Mouse (Mus musculus) ES-Bruce4 (cell line): ENCODE results near the gene Cdc42bpb. TPM values are rescaled to one million over a fixed set of nuclear protein-coding genes. Genes with fewer than 3 reads are reported as not detected.
A peak's percentile ranks its signal among the peaks of the same experiment; 100 is the strongest.

Experiments used
- H3K27ac ChIP-seq: 2 replicates; pipeline ENCODE4 v1.5.1; 2012; ENCODE audit warnings: low read length, inconsistent platforms; ENCODE audit not compliant: insufficient read depth
- H3K27me3 ChIP-seq: 2 replicates; pipeline ENCODE4 v1.6.1; 2012; ENCODE audit warnings: mild to moderate bottlenecking, low read length, inconsistent platforms; ENCODE audit not compliant: control insufficient read depth, poor library complexity, insufficient read depth, severe bottlenecking
- H3K36me3 ChIP-seq: 2 replicates; pipeline ENCODE4 v1.6.1; 2012; ENCODE audit warnings: inconsistent platforms, mild to moderate bottlenecking, low read length, moderate library complexity; ENCODE audit not compliant: control insufficient read depth, poor library complexity, insufficient read depth, severe bottlenecking
- H3K4me1 ChIP-seq: one replicate; pipeline ENCODE4 v1.8.1; 2011; ENCODE audit warnings: low read length; ENCODE audit not compliant: control insufficient read depth, insufficient read depth
- H3K4me3 ChIP-seq: 2 replicates; pipeline ENCODE4 v1.5.1; 2011; ENCODE audit warnings: low read depth, mild to moderate bottlenecking, low read length
- H3K9ac ChIP-seq: 2 replicates; pipeline ENCODE4 v1.6.1; 2012; ENCODE audit warnings: low read depth, mild to moderate bottlenecking, inconsistent platforms; ENCODE audit not compliant: poor library complexity, severe bottlenecking
- H3K9me3 ChIP-seq: replicated peaks from 2 replicates; pipeline ENCODE4 v1.6.1; 2012; ENCODE audit warnings: mild to moderate bottlenecking, low read length, inconsistent platforms; ENCODE audit not compliant: control insufficient read depth, poor library complexity, insufficient read depth, severe bottlenecking
- CTCF ChIP-seq: IDR thresholded peaks from one replicate; pipeline ENCODE4 v1.8.1; 2011; ENCODE audit warnings: low read depth, low read length
- EP300 ChIP-seq: IDR thresholded peaks from 2 replicates; pipeline ENCODE4 v1.6.1; 2011; ENCODE audit warnings: low read depth, low read length; ENCODE audit not compliant: insufficient read depth
- POLR2A ChIP-seq: IDR thresholded peaks from one replicate; pipeline ENCODE4 v1.8.1; 2011; ENCODE audit warnings: low read length; ENCODE audit not compliant: insufficient read depth
- polyA plus RNA-seq: library from polyadenylated mRNA; stranded (reverse); fragments of >200 nt; gene quantifications from 2 replicates; pipeline ENCODE4 v1.2.4, GENCODE M21; 2011; ENCODE audit warnings: low read depth; ENCODE audit not compliant: missing spikeins, insufficient read depth, insufficient read length

Cdc42bpb gene
- polyA plus RNA-seq, 1 experiment, result 52.3 TPM

DNA sequence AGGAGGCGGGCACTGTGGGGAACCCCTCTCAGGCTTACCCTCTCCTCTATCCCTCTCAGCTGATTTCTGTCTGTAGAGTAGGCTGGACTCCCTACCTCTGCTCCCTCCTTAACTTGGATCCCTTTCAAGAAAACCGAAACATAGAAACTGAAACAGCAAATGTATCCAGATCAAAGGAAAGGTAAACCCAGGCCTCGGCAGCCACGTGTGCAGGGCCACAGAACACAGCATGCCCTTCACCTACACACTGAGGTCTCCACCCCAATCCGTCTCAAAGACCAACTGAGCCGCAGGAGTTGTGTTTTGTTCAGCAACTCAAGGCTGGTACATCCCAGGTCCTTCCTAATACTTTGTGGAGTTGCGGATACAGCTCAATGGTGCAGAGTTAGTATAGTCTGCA, 10.5 kb downstream of the Cdc42bpb start:
- no peak overlapping the region for H3K4me3 ChIP-seq
- H3K27ac ChIP-seq, result no peak overlapping the region
- TF ChIP-seq EP300 (no peak), POLR2A (no peak), CTCF (no peak)
- no peak overlapping the region for H3K9ac ChIP-seq
- H3K9me3 ChIP-seq, result no peaks in the 10 kb centered on the region
- no peaks in the 10 kb centered on the region for H3K4me1 ChIP-seq
- H3K27me3 ChIP-seq, result no peaks in the 10 kb centered on the region
- H3K36me3 ChIP-seq, result no peaks in the 10 kb centered on the region

DNA sequence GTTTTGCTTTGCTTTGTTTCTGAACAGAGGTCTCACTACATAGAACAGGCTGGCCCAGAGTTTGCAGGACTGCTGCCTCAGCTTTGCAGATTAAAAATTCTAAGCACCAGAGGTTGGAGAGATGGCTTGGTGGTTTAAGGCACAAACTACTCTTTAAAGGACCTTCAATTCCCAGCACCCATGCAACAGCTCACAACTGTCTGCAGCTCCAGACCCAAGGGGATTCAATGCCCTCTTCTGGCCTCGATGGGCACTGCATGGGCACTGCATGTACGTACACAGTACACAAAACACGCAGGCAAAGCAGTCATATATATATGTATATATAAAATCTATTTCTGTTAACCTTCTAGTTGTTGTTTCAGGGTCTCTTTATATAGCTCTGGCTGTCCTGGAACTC, 13.3 kb downstream of the Cdc42bpb start:
- Histone ChIP-seq H3K4me3 (no peak overlapping the region), H3K36me3 (no peaks in the 10 kb centered on the region), H3K27ac (no peak overlapping the region), H3K4me1 (no peaks in the 10 kb centered on the region), H3K9ac (no peak overlapping the region), H3K27me3 (no peaks in the 10 kb centered on the region), H3K9me3 (no peaks in the 10 kb centered on the region)
- TF ChIP-seq EP300 (no peak), CTCF (peak; percentile 61)

DNA sequence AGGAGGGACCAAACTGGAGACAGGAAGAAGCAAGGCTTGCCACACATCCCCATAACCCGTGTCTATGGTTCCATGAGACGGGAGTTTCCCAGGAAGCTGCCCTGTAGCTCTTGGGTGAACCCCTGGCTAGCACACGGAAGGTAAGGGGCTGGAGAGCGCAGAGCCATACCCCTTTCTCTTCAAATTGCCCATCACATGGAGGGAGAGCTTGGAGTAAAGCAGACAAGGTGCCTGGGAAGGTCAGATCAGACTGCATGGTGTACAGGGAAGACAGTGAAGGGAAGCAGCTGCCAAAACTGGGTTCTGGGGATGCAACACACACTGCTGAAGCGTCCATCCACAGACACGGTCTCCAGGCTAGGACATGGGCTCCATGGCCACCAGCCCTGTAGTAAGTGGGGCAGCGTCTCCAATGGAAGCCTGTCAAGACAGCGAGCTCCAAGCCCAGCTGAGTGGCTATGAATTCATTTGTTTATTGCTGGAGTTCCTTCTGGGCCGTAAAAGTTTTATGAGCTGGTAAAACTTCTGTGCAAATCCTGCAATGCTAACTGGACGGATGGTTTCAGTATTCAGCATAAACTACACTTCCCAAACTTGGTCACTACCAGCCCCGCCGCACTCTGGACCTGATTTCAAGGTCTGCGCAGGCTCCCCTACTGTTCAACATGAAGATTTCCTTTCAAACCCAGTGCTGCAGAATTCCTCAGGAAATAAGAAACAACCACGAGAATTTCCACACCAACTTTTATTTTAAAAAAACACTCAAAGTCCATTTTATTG, 16.0 kb downstream of the Cdc42bpb start:
- Histone ChIP-seq H3K9ac (no peak overlapping the region), H3K4me3 (no peak overlapping the region), H3K27ac (no peak overlapping the region), H3K27me3 (no peaks in the 10 kb centered on the region), H3K4me1 (no peaks in the 10 kb centered on the region), H3K9me3 (no peaks in the 10 kb centered on the region), H3K36me3 (no peaks in the 10 kb centered on the region)
- TF ChIP-seq EP300 (no peak), POLR2A (no peak), CTCF (no peak)

GRCm38 (mm10) chr12:111360671-111361070, 16.8 kb downstream of the Cdc42bpb start:
- Histone ChIP-seq H3K27me3 (no peaks in the 10 kb centered on the region), H3K4me1 (no peaks in the 10 kb centered on the region), H3K9me3 (no peaks in the 10 kb centered on the region), H3K36me3 (no peaks in the 10 kb centered on the region), H3K9ac (no peak overlapping the region), H3K27ac (no peak overlapping the region), H3K4me3 (no peak overlapping the region)
- TF ChIP-seq POLR2A (no peak), EP300 (no peak), CTCF (no peak)

GRCm38 (mm10) chr12:111356216-111356615, 21.3 kb downstream of the Cdc42bpb start:
- Histone ChIP-seq H3K27me3 (no peaks in the 10 kb centered on the region), H3K4me1 (no peaks in the 10 kb centered on the region), H3K9ac (no peak overlapping the region), H3K27ac (no peak overlapping the region), H3K4me3 (no peak overlapping the region), H3K9me3 (no peaks in the 10 kb centered on the region), H3K36me3 (no peaks in the 10 kb centered on the region)
- TF ChIP-seq EP300 (no peak), CTCF (no peak), POLR2A (no peak)

GRCm38 (mm10) chr12:111354142-111354541, 23.4 kb downstream of the Cdc42bpb start:
- Histone ChIP-seq H3K27ac (no peak overlapping the region), H3K27me3 (no peaks in the 10 kb centered on the region), H3K9ac (no peak overlapping the region), H3K4me3 (no peak overlapping the region), H3K4me1 (no peaks in the 10 kb centered on the region), H3K36me3 (no peaks in the 10 kb centered on the region), H3K9me3 (no peaks in the 10 kb centered on the region)
- no peak for TF ChIP-seq EP300
- no peak for TF ChIP-seq CTCF
- no peak for TF ChIP-seq POLR2A
